Mouse (Mus musculus) heart, postnatal 0 days (tissue): ENCODE data around the gene Cdkn1a. TPM values are rescaled to one million over a fixed set of nuclear protein-coding genes. Genes with fewer than 3 reads are reported as not detected.

ENCODE experiments used
- ATAC-seq: fragments of 200-750 bp; cut with Nextera tagmentation; 2 replicates; pipeline ENCODE4 v1.8.0; 2017; ENCODE audit warnings: low read depth, moderate number of reproducible peaks, moderate library complexity; ENCODE audit not compliant: insufficient read depth
- DNase-seq: peaks from one replicate; pipeline ENCODE4 v3.0.0-alpha.2; 2016; ENCODE audit warnings: low spot score
- H3K27ac ChIP-seq: fragments of 300-500 bp; sonication (generic); 2 replicates; pipeline ENCODE4 v1.5.1; 2014; ENCODE audit warnings: low read depth, mild to moderate bottlenecking
- H3K27me3 ChIP-seq: fragments of 300-500 bp; sonication (generic); 2 replicates; pipeline ENCODE4 v1.6.1; 2014; ENCODE audit warnings: low read length, mixed read lengths; ENCODE audit not compliant: control insufficient read depth, insufficient read depth
- H3K36me3 ChIP-seq: fragments of 300-500 bp; sonication (generic); replicated peaks from 2 replicates; pipeline ENCODE4 v1.6.1; 2014; ENCODE audit warnings: low read length, mixed read lengths; ENCODE audit not compliant: control insufficient read depth, insufficient read depth
- H3K4me1 ChIP-seq: fragments of 300-500 bp; sonication (generic); 2 replicates; pipeline ENCODE4 v1.6.1; 2014; ENCODE audit warnings: antibody characterized with exemption; ENCODE audit not compliant: control insufficient read depth, insufficient read depth
- H3K4me2 ChIP-seq: fragments of 300-500 bp; sonication (generic); 2 replicates; pipeline ENCODE4 v1.6.1; 2014; ENCODE audit warnings: low read depth, mild to moderate bottlenecking, low read length, moderate library complexity
- H3K4me3 ChIP-seq: fragments of 300-500 bp; sonication (generic); 2 replicates; pipeline ENCODE4 v1.5.1; 2014; ENCODE audit warnings: low read depth, low read length
- H3K9ac ChIP-seq: fragments of 300-500 bp; sonication (generic); replicated peaks from 2 replicates; pipeline ENCODE4 v1.6.1; 2014; ENCODE audit warnings: low read depth, low read length, mixed read lengths
- H3K9me3 ChIP-seq: fragments of 300-500 bp; sonication (generic); replicated peaks from 2 replicates; pipeline ENCODE4 v1.6.1; 2016; ENCODE audit warnings: low read length; ENCODE audit not compliant: control insufficient read depth
- CTCF ChIP-seq: IDR thresholded peaks from 2 replicates; pipeline ENCODE4 v1.5.1; 2016; ENCODE audit warnings: antibody characterized with exemption, control low read depth, low read depth
- EP300 ChIP-seq: IDR thresholded peaks from 2 replicates; pipeline ENCODE4 v1.6.1; 2016; ENCODE audit warnings: antibody characterized with exemption, low read depth
- WGBS: fragments of 180-500 bp; shearing (Covaris S2); extraction: QIAGEN DNeasy Blood & Tissue Kit; methylation state at CpG from one replicate; pipeline ENCODE4 v1.1.7; 2014; 5-methylcytosine and 5-hydroxymethylcytosine counted together
- polyA plus RNA-seq: library from polyadenylated mRNA; unstranded; fragments of >200 nt; fragmentation: Nextera tagmentation; extraction: Ambion mirVana; gene quantifications from 2 replicates; pipeline ENCODE4 v1.2.1, GENCODE M21; 2015
- total RNA-seq: library from RNA; depleted of rRNA; stranded (reverse); fragments of >200 nt; gene quantifications from 2 replicates; pipeline ENCODE4 v1.2.3, GENCODE M21; 2014; ENCODE audit warnings: low replicate concordance

The Cdkn1a gene
- total and polyA plus RNA-seq, 2 experiments from 2014 or later = 16.7 to 48.2 TPM

DNA sequence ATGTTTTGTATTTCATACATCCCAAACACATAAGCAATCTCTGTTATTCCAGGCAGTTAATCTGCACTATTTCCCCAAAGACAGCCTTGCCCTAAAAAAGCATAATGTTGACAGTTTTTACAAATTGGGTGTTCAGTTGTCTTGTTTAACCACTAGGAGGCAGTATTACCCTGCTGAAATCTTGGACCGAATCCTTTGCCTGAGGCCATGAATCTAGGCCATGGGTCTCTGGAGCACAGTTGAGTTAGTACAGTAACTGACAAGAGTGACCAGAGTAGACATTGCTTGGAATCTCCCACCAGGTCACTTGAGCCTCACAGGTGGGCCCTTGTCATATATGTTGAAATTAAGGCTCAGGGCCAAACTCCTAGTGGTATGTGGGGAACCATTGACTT is 45.9 kb upstream of the Cdkn1a start:
- peak overlapping the region; percentile 61 for H3K27ac ChIP-seq
- peak; percentile 39; the same call in 1 of the 2 replicates for ATAC-seq

DNA sequence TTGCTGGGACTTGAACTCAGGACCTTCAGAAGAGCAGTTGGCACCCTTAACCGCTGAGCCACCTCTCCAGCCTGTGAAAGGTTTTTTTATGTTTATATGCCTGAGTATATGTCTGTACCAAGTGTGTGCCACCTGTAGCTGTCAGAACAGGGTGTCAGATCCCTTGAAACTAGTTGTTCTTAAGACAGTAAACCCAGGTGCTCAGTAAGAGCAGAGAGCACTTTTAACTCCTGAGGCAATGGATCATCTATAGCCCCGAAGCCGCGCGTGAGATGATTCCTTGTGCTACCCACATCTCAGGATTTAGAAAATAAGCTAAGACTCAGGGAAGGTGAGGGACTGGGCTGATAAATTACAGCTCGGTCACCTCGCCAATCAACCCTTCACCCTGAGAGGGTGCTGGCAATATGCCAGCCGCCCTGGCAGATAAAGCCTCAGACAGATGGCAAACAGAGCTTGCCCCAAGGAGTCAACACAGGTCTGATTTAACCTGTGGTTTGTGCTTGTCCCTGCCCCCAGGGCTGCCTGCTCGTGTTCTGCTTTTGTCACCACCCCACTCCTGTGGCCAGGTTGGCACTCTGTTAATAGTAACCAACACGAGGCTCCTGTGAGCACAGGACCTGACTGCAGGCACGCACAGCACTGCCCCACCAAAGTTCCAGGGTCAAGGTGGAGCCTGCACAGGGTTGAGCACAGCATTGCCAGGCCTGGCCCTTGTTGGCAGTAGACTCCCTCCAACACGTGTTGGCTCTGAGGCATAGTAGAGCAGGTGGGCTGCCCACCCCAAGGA is 44.8 kb upstream of the Cdkn1a start:
- peak overlapping the region; percentile 75 for H3K27ac ChIP-seq
- DNase-seq (no peak), ATAC-seq (peak; percentile 42)

More for the DNA sequence above, 45.9 kb upstream of the Cdkn1a start:
- Histone ChIP-seq H3K9ac (no peak overlapping the region), H3K36me3 (peaks cover 63% of the 10 kb centered on the region), H3K27me3 (no peaks in the 10 kb centered on the region), H3K4me2 (no peak overlapping the region), H3K4me3 (no peak overlapping the region), H3K4me1 (peaks cover 5% of the 10 kb centered on the region; the same call in 1 of the 2 replicates), H3K9me3 (no peaks in the 10 kb centered on the region)
- peak; percentile 76 for DNase-seq
- TF ChIP-seq EP300 (no peak), CTCF (peak; percentile 78)
- WGBS = 62% methylated on average over 1 of the region's 1 CpGs

DNA sequence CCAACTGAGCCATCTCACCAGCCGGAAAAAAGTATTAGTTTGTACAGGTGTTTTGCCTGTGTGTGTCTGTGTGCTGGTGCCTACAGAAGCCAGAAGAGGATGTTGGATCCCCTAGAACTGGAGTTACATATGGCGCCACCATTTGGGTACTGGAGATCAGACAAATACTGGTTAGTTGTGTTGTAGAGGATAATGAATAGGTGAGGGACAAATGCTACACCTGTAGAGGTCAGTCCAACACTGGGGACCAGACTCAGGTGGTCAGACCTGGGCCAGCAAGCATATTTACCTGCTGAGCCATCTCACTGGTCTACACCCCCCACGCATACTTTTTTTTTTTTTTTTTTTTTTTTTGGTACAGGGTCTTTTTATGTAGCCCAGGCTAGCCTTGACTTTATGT is 43.9 kb upstream of the Cdkn1a start:
- Histone ChIP-seq H3K27me3 (no peaks in the 10 kb centered on the region), H3K9me3 (no peaks in the 10 kb centered on the region), H3K4me2 (no peak overlapping the region), H3K4me1 (peaks cover 16% of the 10 kb centered on the region; the same call in 1 of the 2 replicates), H3K9ac (no peak overlapping the region), H3K36me3 (peaks cover 50% of the 10 kb centered on the region), H3K27ac (no peak overlapping the region), H3K4me3 (no peak overlapping the region)
- DNase-seq (no peak), ATAC-seq (no peak)
- TF ChIP-seq CTCF (no peak), EP300 (no peak)
- 82% methylated on average over 3 of the region's 3 CpGs for WGBS

More for the DNA sequence above, 44.8 kb upstream of the Cdkn1a start:
- Histone ChIP-seq H3K9ac (no peak overlapping the region; the same call in 1 of the 2 replicates), H3K9me3 (no peaks in the 10 kb centered on the region), H3K36me3 (peaks cover 54% of the 10 kb centered on the region), H3K4me2 (no peak overlapping the region), H3K27me3 (no peaks in the 10 kb centered on the region), H3K4me1 (peaks cover 14% of the 10 kb centered on the region; the same call in 1 of the 2 replicates), H3K4me3 (no peak overlapping the region)
- TF ChIP-seq CTCF (no peak), EP300 (no peak)
- WGBS = 43% methylated on average over 12 of the region's 12 CpGs

DNA sequence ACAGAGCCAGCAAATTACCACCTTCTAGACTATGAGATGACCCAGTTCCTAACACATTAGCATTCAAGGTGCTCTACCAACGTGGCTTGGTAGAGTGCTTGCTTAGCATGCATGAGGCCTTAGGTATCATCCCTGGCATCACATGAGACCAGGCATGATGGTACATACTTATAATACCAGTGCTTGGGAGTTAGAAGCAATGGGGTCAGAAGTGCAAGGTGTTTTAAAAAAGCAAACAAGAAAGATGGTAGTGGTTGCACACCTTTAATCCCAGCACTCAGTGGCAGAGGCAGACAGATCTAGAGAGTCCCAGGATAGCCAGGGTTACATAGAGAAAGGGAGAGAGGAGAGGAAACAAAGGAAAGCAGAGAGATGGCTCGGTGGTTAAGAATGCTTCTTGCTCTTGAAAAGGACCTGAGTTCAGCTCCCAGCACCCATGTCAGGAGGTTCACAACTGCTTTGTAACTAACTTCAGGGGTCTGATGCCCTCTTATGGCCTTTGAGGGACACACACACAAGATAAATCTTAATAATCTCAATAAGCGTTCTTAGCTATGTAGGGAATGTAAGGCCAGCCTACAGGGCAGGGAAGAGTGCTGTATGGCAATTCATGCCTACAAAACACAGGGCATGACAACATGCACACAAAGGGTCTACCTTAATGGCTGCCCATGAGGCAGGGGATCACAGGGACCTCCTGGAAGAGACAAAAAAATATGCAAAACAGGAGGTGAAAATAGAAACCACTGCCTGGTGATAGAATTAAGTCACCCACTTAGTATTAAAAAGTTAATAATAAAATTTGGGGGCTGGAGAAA is 42.9 kb upstream of the Cdkn1a start:
- DNase-seq (peak; percentile 5), ATAC-seq (no peak)
- peaks cover 39% of the 10 kb centered on the region for H3K36me3 ChIP-seq
- TF ChIP-seq EP300 (no peak), CTCF (no peak)
- H3K27me3 ChIP-seq = no peaks in the 10 kb centered on the region
- H3K27ac ChIP-seq = no peak overlapping the region
- no peak overlapping the region for H3K4me3 ChIP-seq
- WGBS = 62% methylated on average over 3 of the region's 3 CpGs
- peaks cover 16% of the 10 kb centered on the region; the same call in 1 of the 2 replicates for H3K4me1 ChIP-seq
- H3K9ac ChIP-seq = no peak overlapping the region
- no peaks in the 10 kb centered on the region for H3K9me3 ChIP-seq
- H3K4me2 ChIP-seq = no peak overlapping the region

DNA sequence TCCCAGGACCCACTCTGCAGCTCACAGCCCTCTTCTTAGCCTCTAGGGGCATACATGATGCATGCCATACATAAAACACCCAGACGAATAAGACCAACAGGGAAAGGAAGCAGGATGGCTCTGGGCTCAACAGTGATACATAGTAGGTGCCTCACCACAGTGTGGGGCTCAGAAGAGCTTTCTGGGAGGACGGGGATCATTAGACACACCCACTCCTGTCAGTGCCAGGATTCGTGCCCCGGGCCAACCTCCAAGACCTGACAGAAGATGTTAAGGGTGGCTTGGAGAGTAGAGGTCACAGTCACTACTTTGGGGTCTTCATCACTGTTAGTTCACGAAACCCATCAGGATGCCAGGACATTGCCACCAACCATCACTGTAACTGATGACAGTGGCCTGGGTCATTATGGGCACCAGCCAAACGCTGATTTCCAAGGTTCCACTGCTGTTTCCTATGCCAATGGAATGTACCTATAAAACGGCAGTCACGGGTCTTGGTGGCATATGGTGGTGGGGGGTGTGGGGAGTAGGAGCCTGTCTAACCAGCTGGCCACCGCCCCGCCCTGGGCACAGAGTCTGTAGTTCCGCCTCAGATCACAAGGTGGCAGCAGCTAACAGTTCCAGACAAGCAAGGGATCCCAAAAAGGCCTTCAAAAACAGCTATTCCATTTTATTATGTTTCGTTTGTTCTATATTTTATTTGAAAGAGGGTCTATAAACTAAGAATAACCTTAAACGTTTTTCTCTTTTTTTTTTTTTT is 41.8 kb upstream of the Cdkn1a start:
- H3K27me3 ChIP-seq = no peaks in the 10 kb centered on the region
- DNase-seq (peak; percentile 75), ATAC-seq (peak; percentile 28; the same call in 1 of the 2 replicates)
- H3K9me3 ChIP-seq = no peaks in the 10 kb centered on the region
- no peak overlapping the region for H3K4me2 ChIP-seq
- peak; percentile 77 for TF ChIP-seq CTCF
- TF ChIP-seq EP300 = no peak
- H3K4me1 ChIP-seq = peaks cover 17% of the 10 kb centered on the region
- H3K4me3 ChIP-seq = no peak overlapping the region
- H3K36me3 ChIP-seq = peaks cover 29% of the 10 kb centered on the region
- no peak overlapping the region for H3K27ac ChIP-seq
- WGBS = 21% methylated on average over 13 of the region's 13 CpGs
- no peak overlapping the region for H3K9ac ChIP-seq
